Mouse (Mus musculus): Measurements from ENCODE around the gene Pnliprp2. TPM values are rescaled to one million over a fixed set of nuclear protein-coding genes. Genes with fewer than 3 reads are reported as not detected.

Gene Pnliprp2
- polyA plus RNA-seq, 1 experiment from 2014 or later: 0.48 TPM

Other genes with a start within 250 kb of the Pnliprp2 start
- gene Ccdc172, start 247.7 kb upstream of the Pnliprp2 start, polyA plus RNA-seq (2015; fragmentation: Nextera tagmentation; extraction: Ambion mirVana): not detected in 2 replicates
- 0.33 and 0.49 TPM in 2 replicates for gene Pnlip, start 107.2 kb upstream of the Pnliprp2 start, polyA plus RNA-seq (2015; fragmentation: Nextera tagmentation; extraction: Ambion mirVana)
- gene Pnliprp1, start 30.8 kb upstream of the Pnliprp2 start, polyA plus RNA-seq (2015; fragmentation: Nextera tagmentation; extraction: Ambion mirVana): 0.80 and 1.0 TPM in 2 replicates
- not detected in 2 replicates for gene 1700019N19Rik, start 34.7 kb downstream of the Pnliprp2 start, polyA plus RNA-seq (2015; fragmentation: Nextera tagmentation; extraction: Ambion mirVana)
- gene Eno4, start 183.7 kb downstream of the Pnliprp2 start, polyA plus RNA-seq (2015; fragmentation: Nextera tagmentation; extraction: Ambion mirVana): 1.8 and 2.4 TPM in 2 replicates
- gene Hspa12a, start 183.9 kb downstream of the Pnliprp2 start, polyA plus RNA-seq (2015; fragmentation: Nextera tagmentation; extraction: Ambion mirVana): 44.6 and 54.4 TPM in 2 replicates

All from forebrain, embryonic 15.5 days (tissue).